Mouse (Mus musculus) lung, embryonic 16.5 days (tissue): Measurements from ENCODE around the gene Acta2. TPM values are rescaled to one million over a fixed set of nuclear protein-coding genes. Genes with fewer than 3 reads are reported as not detected.

Experiments
- ATAC-seq: fragments of 200-750 bp; cut with Nextera tagmentation; 2 replicates; pipeline ENCODE4 v1.8.0; 2017; ENCODE audit warnings: low read depth, mild to moderate bottlenecking, moderate library complexity
- H3K27ac ChIP-seq: fragments of 300-500 bp; sonication (generic); 2 replicates; pipeline ENCODE4 v1.5.1; 2014; ENCODE audit warnings: mild to moderate bottlenecking, control low read depth, low read length
- H3K27me3 ChIP-seq: fragments of 300-500 bp; sonication (generic); 2 replicates; pipeline ENCODE4 v1.6.1; 2014; ENCODE audit warnings: low read depth, low read length, mixed read lengths; ENCODE audit not compliant: control insufficient read depth, insufficient read depth
- H3K36me3 ChIP-seq: fragments of 300-500 bp; sonication (generic); 2 replicates; pipeline ENCODE4 v1.6.1; 2014; ENCODE audit warnings: low read length; ENCODE audit not compliant: control insufficient read depth, insufficient read depth
- H3K4me1 ChIP-seq: fragments of 300-500 bp; sonication (generic); replicated peaks from 2 replicates; pipeline ENCODE4 v1.6.1; 2014; ENCODE audit warnings: low read length, mixed read lengths; ENCODE audit not compliant: control insufficient read depth, insufficient read depth
- H3K4me2 ChIP-seq: fragments of 300-500 bp; sonication (generic); 2 replicates; pipeline ENCODE4 v1.6.1; 2014; ENCODE audit warnings: low read depth, low read length, control low read depth
- H3K4me3 ChIP-seq: fragments of 300-500 bp; sonication (generic); 2 replicates; pipeline ENCODE4 v1.5.1; 2014; ENCODE audit warnings: mild to moderate bottlenecking, low read length, control low read depth
- H3K9ac ChIP-seq: fragments of 300-500 bp; sonication (generic); 2 replicates; pipeline ENCODE4 v1.6.1; 2014; ENCODE audit warnings: low read length, control low read depth
- H3K9me3 ChIP-seq: fragments of 300-500 bp; sonication (generic); 2 replicates; pipeline ENCODE4 v1.6.1; 2016; ENCODE audit warnings: low read length; ENCODE audit not compliant: control insufficient read depth
- WGBS: fragments of 180-500 bp; shearing (Covaris S2); extraction: QIAGEN DNeasy Blood & Tissue Kit; methylation state at CpG from one replicate; pipeline ENCODE4 v1.1.7; 2014; 5-methylcytosine and 5-hydroxymethylcytosine counted together
- polyA plus RNA-seq: library from polyadenylated mRNA; unstranded; fragments of >200 nt; fragmentation: Nextera tagmentation; extraction: Ambion mirVana; gene quantifications from 2 replicates; pipeline ENCODE4 v1.2.1, GENCODE M21; 2015

Acta2 gene
- polyA plus RNA-seq, 1 experiment from 2014 or later, result 737 TPM

DNA sequence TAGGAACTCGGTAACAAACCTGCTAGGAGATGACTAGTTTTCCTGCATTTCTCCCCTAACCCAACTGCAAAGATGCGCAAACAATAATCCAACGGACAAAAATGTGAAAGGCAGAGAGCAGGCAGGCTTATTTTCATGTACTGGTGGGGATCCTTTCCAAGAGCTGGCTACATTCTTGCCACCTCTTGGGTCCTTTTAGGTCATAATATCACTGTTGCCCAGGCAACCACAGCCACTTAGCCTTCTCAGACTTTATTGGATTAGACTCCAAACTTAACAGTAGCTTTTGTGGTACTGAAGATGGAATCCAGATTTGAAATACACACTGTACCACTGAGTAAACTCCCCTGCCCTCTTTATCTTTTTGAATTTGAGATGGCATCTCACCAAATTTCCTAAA is 22.7 kb upstream of the Acta2 start:
- H3K9ac ChIP-seq, result no peak overlapping the region
- H3K4me2 ChIP-seq, result 0 out of 2 replicates have a peak overlapping the region, but pooled peaks have one; percentile 14
- no peak overlapping the region for H3K4me3 ChIP-seq
- H3K27me3 ChIP-seq, result no peaks in the 10 kb centered on the region
- H3K4me1 ChIP-seq, result peaks cover 5% of the 10 kb centered on the region; the same call in 1 of the 2 replicates
- no peaks in the 10 kb centered on the region for H3K9me3 ChIP-seq
- ATAC-seq, result peak; percentile 64
- H3K27ac ChIP-seq, result no peak overlapping the region; the same call in 1 of the 2 replicates
- no peaks in the 10 kb centered on the region for H3K36me3 ChIP-seq
- WGBS, result 55% methylated on average over 3 of the region's 3 CpGs

DNA sequence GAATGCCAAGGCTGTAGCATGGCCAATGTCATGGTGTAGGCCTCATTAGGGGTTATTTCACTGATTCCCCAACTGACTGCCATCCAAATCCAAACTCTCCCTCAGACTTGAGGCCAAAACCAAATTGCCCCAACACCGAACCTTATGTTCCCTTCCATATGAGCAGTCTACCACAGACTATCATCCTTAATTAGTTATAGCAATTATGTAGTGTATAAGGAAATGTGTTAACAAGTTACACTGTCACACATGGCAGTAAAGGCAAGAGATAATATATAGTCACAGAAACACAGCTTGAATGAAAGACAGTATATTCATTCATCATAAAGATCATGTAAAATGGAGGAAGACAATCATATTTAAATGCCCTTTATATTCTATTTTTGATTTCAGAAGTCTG is 17.7 kb upstream of the Acta2 start:
- no peak for ATAC-seq
- 91% methylated on average over 1 of the region's 1 CpGs for WGBS
- Histone ChIP-seq H3K4me1 (peaks cover 2% of the 10 kb centered on the region; the same call in 1 of the 2 replicates), H3K27ac (no peak overlapping the region), H3K4me2 (no peak overlapping the region), H3K4me3 (no peak overlapping the region), H3K9ac (no peak overlapping the region), H3K36me3 (no peaks in the 10 kb centered on the region), H3K27me3 (no peaks in the 10 kb centered on the region), H3K9me3 (no peaks in the 10 kb centered on the region)

DNA sequence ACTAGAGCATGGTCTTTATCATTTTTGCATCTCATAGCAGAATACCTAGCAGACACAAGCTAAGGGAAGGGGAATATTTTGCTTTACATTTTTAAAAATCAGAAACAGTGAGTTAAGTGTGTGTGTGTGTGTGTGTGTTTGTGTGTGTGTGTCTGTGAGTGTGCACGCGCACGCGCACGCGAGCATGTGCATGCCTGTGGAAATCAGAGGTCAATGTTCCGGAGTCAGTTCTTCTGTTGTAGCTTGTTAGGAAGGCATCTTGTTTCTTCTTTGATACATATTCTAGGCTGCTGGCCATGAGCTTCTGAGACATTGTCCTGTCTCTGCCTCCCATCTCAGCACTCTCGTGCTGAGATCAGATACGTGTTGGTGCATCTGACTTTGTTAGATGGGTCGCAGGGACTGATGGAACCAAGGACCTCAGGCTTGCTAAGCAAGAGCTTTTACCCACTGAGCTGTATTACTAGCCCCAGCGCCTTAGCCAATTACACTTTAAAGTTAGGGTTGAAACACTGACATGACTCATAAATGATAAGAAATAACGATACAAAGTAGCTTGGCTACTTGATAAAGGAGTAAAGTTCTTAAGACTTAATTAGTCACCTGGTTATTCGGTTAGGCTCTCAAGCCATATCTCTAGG is 15.6 kb upstream of the Acta2 start:
- Histone ChIP-seq H3K36me3 (no peaks in the 10 kb centered on the region), H3K9me3 (no peaks in the 10 kb centered on the region), H3K9ac (no peak overlapping the region), H3K4me2 (no peak overlapping the region), H3K27me3 (no peaks in the 10 kb centered on the region), H3K4me1 (no peaks in the 10 kb centered on the region), H3K27ac (no peak overlapping the region), H3K4me3 (no peak overlapping the region)
- WGBS, result 91% methylated on average over 13 of the region's 13 CpGs
- no peak for ATAC-seq

DNA sequence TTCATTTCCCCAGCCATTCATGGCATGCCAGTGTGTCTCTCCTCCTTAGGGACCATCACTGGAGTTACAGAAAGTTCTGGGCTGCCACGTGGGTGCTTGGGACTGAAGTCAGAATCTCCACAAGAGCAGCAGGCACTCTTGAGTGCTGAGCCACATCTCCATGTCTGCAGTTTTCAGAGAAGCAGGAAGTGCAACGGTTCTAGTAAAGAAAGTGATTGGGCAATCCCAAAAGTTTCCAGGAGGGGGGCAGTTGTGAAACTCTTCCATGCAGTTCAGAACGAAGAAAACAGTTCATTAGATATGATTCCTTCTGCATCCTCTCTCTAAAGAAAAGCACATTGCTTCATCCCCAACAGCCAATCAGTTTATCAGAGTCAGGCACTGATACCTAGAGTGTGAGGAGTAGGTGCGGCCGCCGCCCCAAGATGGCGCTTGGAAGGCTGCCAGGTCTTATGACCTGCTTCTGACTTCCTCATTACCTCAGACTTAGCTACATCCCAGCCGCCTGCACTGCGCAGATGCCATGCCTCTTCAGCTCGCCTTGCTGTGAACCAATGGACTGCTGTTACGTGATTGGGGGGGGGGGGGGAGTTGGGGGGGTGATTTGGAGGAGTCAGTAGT is 14.8 kb upstream of the Acta2 start:
- no peaks in the 10 kb centered on the region for H3K27me3 ChIP-seq
- H3K36me3 ChIP-seq, result no peaks in the 10 kb centered on the region
- H3K9ac ChIP-seq, result no peak overlapping the region
- H3K27ac ChIP-seq, result no peak overlapping the region
- H3K9me3 ChIP-seq, result no peaks in the 10 kb centered on the region
- H3K4me2 ChIP-seq, result no peak overlapping the region
- WGBS, result 68% methylated on average over 11 of the region's 11 CpGs
- no peak overlapping the region for H3K4me3 ChIP-seq
- H3K4me1 ChIP-seq, result peaks cover 2% of the 10 kb centered on the region; the same call in 1 of the 2 replicates
- ATAC-seq, result peak; percentile 38

- Histone ChIP-seq H3K27ac (no peak overlapping the region), H3K36me3 (no peaks in the 10 kb centered on the region), H3K4me1 (peaks cover 2% of the 10 kb centered on the region; the same call in 1 of the 2 replicates), H3K9me3 (no peaks in the 10 kb centered on the region), H3K4me2 (no peak overlapping the region), H3K27me3 (no peaks in the 10 kb centered on the region), H3K9ac (no peak overlapping the region), H3K4me3 (no peak overlapping the region)
- peak; percentile 45 for ATAC-seq
- WGBS, result 24% methylated on average over 1 of the region's 1 CpGs
Observed at GRCm38 (mm10) chr19:34268991-34269390, 13.6 kb upstream of the Acta2 start.

DNA sequence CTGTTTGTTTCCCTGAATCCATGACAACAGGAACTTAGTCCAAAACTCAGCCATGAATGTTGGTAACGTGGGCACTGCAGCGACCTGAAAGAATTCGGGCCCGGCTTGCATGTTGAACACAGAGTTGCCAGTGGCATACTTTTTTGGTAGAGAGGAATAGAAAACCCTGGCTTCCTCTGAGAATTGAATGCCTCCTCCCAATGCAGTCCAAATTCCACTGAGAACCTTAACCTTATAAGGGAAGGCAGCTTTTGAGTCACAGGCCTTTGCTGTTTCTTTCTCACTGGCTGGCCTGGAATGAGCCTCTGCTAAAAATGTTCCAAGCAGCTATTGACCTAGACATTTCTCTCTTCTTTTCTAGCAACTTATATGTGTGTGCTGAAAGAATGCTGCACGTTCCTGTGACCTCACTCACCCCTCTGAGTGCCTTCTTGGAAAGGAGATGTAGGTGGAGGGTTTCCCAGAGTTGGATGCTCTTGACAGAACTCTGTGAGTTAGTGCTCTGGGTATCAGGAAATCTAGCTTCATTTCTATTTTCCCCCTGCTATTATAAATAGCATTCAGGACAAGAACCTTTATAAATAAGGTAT is 10.3 kb upstream of the Acta2 start:
- 64% methylated on average over 5 of the region's 5 CpGs for WGBS
- Histone ChIP-seq H3K27me3 (no peaks in the 10 kb centered on the region), H3K36me3 (no peaks in the 10 kb centered on the region), H3K4me2 (no peak overlapping the region), H3K9ac (no peak overlapping the region), H3K4me3 (no peak overlapping the region), H3K27ac (peak overlapping the region; percentile 2), H3K9me3 (no peaks in the 10 kb centered on the region), H3K4me1 (peaks cover 8% of the 10 kb centered on the region)
- peak; percentile 52; the same call in 1 of the 2 replicates for ATAC-seq

- no peaks in the 10 kb centered on the region for H3K9me3 ChIP-seq
- peak overlapping the region; percentile 9; the same call in 1 of the 2 replicates for H3K27ac ChIP-seq
- ATAC-seq, result peak; percentile 65; the same call in 1 of the 2 replicates
- H3K4me1 ChIP-seq, result peaks cover 8% of the 10 kb centered on the region
- 57% methylated on average over 2 of the region's 2 CpGs for WGBS
- no peaks in the 10 kb centered on the region for H3K36me3 ChIP-seq
- no peak overlapping the region for H3K4me3 ChIP-seq
- H3K9ac ChIP-seq, result no peak overlapping the region
- H3K4me2 ChIP-seq, result no peak overlapping the region
- H3K27me3 ChIP-seq, result no peaks in the 10 kb centered on the region
Observed at GRCm38 (mm10) chr19:34262273-34262974, 7.0 kb upstream of the Acta2 start.

GRCm38 (mm10) chr19:34256936-34257335 is 1.5 kb upstream of the Acta2 start:
- Histone ChIP-seq H3K4me2 (no peak overlapping the region), H3K9me3 (no peaks in the 10 kb centered on the region), H3K27me3 (no peaks in the 10 kb centered on the region), H3K9ac (no peak overlapping the region), H3K4me1 (peaks cover 3% of the 10 kb centered on the region), H3K4me3 (no peak overlapping the region), H3K27ac (peak overlapping the region; percentile 43; the same call in 1 of the 2 replicates), H3K36me3 (no peaks in the 10 kb centered on the region)
- 50% methylated on average over 2 of the region's 2 CpGs for WGBS
- peak; percentile 71 for ATAC-seq

GRCm38 (mm10) chr19:34256149-34256548 is 759 bp upstream of the Acta2 start:
- 77% methylated on average over 5 of the region's 5 CpGs for WGBS
- H3K4me2 ChIP-seq, result no peak overlapping the region
- H3K4me1 ChIP-seq, result peaks cover 3% of the 10 kb centered on the region
- H3K27ac ChIP-seq, result peak overlapping the region; percentile 91
- no peak for ATAC-seq
- H3K9ac ChIP-seq, result no peak overlapping the region
- H3K4me3 ChIP-seq, result no peak overlapping the region
- no peaks in the 10 kb centered on the region for H3K27me3 ChIP-seq
- no peaks in the 10 kb centered on the region for H3K36me3 ChIP-seq
- no peaks in the 10 kb centered on the region for H3K9me3 ChIP-seq
